Mouse (Mus musculus) embryo, embryonic 9.5 days (tissue): ENCODE measurements around the gene Vwa8.

ENCODE experiments used
- DNase-seq: peaks from one replicate; pipeline ENCODE4 v3.0.0-alpha.2; 2017; ENCODE audit errors: extremely low spot score

Vwa8 gene

DNA sequence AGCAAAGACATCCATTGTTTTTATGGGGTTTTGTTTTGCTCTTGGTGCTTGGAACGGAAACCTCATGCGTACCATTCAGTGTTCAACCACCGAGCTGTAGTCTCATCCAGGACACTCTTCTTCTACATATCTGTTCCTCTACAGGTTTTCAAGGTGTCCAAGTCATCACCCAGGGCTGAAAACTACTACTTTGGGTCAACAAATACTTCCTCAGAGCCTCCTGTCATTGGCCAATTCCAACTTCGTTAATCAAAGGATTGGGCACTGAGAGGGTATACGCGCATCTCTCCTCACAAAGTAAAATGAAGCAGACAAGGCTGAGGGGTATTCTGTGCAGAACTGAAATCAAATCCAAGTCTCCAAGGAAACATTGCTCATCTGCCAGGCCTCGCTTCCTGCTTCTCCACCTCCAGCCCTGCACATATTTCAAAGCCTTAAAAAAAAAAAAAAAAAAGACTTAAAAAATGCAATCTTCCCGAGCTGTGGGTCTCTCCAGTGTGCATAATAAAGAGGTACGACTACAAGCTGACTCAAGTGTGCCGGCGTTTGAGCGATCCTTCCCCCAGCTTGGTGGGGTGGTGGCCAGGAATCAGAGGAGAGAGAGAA, 374.7 kb downstream of the Vwa8 start:
- no peak for DNase-seq

DNA sequence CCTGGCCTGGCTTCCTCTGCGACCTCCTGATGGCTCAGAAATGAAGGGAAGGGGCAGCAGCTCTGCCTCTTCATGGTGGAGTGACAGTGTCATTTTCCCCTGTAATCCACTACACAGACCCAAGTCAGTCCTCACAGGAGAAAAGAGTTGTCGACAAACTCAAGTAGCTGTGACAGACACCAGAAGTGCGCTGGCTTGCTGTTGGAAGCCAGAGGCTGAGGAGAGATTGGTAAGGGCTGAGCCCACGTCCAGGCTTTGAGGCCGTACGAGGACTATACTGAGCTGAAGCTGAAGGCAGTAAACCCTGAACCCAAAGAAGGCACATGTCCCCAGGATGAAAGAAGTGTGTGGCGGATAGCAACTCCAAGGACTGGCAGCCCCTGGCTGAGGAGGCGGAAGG, 376.6 kb downstream of the Vwa8 start:
- no peak for DNase-seq

DNA sequence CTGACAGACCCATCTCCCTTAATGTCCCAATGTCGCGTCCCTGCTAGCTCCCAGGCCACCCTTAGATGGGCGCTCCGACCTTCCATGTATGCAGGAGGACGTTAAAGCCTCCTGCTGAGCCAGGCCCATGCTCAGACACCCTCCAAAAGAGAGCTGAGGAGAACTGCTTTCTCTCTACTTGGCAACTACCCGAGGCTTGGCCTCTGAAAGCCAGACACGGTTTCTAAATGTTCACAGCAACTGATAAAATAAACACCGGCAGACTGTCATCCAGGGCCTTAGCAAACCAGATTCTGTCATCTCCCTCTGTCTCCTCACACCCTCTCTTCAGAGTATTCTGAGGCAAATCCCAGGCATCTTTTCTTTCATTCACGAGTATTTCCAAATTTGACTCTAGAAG, 377.2 kb downstream of the Vwa8 start:
- no peak for DNase-seq

DNA sequence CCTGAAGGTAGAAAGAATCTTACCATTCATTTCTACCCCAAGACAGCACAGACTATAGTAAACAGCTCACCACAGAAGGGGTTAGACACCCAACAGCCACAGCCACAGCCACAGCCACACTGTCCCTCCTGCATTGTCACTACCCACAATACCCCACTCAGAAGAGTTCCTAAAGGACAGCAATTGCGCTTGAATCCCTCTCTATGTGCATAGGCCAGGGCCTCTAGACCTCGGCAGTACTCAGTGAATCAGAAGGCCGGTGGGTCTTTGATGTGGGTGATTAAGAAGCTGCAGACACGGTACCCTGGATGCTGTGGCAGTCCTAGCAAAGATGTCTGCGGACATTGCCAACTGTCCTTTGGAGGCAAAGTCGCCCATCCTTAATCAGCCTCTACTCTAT, 377.9 kb downstream of the Vwa8 start:
- no peak for DNase-seq

DNA sequence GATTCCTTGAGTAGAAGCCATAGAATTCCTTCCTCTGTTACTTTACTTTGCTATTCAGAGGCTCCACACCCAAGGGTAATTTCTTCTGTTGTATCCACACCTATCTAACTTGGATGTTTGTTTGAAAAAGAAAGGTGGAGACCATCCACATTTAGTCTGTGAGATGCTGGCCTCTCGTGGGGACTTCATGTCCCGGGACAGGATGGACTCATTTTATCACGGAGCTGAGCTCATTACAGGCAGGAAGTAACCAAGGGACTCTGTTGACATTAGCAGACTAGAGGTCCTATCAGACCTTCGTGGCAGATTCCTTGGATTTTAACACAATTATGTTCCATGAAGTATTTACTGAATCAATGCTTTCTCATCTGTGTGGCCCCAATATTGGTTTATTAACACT, 379.1 kb downstream of the Vwa8 start:
- DNase-seq: no peak

DNA sequence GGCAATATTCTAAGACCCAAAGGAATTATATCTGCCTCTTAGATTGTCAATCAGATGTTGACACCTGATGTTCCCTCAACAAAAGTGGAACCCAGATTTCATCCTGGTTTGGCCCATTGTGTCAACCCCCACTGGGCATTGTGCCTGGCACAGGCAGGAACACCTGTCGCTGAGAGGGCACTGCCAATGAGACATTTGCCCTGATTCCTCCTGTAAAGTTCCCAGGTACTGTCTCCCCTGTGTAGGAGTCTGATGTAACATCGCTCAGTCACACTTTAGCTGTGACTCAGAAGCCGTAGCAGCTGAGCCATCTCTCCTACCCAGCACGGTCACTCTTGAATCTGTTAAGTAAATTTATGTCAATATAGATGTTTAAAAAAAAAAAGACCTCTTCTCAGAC, 382.8 kb downstream of the Vwa8 start:
- no peak for DNase-seq

DNA sequence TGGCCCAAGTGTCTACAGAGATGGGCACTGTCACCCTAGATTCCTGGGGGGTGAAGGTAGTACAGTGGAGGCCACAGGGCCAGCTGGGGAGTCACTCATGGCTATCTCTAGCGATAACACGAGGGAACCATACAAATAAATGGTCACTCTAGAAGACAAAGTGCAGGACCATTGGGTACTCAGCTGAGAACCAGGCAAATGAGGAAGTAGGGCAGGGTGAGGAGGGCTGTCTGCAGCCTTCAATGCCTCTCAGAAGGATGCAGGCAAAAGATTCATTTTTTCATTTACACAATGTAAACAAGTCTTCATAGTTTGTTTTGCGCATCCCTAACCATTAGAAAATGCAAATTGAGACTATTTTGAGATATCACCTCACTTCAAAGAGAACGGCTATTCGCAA, 384.8 kb downstream of the Vwa8 start:
- DNase-seq: no peak

DNA sequence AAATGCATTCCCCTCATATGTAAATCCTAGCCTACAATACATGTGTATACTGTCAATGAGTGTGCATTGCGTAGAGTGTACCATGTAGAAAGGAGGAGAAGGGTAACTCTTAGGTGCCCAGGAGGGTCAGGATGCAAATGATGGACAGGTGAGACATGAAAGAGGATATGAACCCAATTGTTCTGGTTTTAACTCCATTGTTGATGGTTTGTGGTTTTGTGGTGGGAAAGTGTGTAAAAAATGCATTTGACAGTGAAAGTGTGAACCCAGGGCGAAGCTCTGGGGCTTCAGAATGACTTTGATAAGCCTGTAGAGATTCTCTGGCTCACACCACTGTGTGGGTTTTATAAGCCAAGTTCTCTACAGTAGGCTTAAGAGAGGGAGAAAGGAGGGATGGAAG, 385.7 kb downstream of the Vwa8 start:
- DNase-seq: no peak

DNA sequence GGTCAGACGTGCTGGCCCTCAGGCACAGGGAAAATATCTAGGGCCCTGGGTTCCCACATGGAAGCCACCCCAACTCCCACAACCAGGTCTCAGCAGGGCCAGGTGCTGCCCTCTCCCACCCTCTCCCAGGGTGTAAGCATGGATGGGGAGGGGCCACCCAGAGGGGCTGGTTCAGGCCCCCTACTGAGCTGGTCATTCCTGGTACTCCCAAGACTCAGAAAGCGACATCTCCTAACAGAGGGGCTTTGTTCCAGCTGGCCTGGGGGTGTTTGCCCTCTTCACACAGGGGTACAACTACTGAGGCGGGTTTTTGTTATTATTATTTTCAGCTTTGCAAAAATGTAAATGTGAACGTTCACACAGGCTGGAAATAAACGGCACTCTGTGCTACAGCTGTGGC, 386.3 kb downstream of the Vwa8 start:
- DNase-seq: no peak

DNA sequence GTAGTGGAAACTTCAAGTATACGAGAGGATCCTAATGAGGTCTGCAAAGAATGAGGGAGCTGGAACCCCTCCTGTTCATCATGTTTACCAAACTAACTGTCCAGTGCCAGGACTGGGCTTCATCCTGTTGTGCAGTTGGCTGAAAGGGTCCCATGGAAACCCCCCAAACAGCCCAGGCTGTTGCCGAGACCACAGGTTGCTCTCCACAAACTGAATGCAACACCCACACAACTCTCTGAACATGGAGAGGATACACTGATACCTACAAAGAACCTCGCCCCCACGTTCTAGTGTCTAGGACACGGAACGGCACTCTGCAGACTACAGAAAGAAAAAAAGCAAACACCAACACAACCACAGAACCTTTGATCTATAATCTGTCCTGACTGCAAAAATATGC, 387.4 kb downstream of the Vwa8 start:
- DNase-seq: no peak

DNA sequence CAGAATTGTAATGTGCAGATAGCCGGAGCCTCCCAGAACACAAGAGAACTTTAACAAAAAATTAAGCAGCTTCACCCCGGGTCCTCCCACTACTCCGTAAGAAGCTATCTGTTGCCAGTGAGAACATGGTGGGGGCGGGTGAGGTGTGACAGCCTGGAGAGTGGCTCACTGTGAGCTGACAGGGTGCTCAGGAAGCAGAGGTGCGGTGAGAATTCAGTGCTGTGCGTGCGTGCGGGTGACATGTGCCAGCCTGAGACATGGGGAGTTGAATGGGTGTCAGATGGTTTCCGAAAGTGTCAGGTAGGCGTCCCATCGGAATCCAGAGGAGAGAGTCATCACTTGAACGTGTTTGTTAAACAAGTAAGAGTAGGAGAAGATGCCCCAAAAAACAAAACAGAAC, 390.6 kb downstream of the Vwa8 start:
- no peak for DNase-seq

DNA sequence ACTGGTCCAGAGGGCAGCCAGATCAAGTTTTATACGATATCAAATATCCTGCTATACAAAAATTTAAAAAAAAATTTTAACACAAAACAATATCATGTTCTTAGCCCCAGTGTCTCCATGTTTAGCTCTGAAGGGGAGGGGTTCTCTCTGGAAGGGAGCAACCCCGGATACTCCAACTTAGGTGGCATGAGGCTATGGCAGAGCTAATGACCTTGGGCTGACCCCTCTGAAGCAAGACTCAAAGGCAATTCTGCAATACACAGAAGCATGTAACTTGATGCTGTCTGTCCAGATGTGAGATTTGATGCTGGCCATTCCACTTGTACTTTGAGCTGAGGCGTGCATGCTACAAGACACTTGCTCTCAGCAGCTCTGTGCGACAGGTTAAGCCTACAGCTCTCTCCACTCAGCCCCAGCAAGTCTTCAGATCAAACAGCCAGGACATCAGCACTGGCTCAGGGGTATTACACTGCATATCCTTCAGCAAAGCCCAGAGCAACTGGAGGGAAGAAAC, 392.3 kb downstream of the Vwa8 start:
- DNase-seq: no peak

DNA sequence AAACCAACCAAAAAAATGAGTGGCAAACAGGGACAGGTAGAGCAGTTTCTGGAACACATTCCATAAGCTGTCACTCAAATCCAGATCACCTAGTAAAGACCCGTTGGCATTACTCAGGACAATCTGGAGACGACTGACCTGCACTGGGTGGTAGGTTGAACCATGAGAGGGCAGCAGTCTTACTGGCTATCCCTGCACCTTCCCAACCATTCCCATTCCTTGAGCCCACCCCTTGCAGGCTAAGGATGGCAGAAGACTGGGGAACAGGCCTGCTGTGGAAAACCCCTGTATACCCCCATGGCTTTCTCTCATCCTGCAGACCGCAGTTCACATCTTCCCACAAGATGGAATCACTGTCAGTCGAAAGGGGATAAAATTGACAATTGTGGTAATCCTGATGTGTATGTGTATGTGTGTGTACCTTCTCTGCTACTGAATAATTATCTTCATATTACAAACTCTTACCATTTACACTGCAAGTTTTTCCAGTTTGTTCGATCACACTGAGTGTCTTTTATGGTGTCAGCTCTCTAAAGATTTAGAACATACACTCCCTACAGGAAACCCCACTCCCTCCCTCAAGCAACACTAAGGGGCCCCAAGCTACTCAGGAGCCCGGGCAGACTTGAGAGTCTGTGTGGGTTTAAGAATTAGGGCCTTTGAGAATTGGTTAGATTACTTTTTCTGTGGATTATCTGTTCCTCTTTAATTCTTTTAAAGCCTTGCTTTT, 393.0 kb downstream of the Vwa8 start:
- DNase-seq: no peak

DNA sequence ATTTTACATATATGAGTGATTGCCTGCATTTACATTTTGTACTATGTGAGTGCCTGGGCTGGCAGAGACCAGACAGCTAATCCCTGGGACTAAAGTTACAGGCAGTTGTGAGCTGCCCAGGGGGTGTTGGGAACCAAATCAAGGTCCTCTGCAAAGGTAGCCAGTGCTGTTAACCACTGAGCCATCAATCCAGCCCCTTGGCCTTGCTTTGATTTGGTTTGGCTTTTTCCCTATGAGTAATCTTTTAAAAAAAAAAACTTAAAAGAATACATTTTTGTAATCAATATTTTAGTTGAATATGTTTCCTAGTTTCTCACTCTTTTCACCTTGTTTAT, 393.5 kb downstream of the Vwa8 start:
- DNase-seq: no peak

DNA sequence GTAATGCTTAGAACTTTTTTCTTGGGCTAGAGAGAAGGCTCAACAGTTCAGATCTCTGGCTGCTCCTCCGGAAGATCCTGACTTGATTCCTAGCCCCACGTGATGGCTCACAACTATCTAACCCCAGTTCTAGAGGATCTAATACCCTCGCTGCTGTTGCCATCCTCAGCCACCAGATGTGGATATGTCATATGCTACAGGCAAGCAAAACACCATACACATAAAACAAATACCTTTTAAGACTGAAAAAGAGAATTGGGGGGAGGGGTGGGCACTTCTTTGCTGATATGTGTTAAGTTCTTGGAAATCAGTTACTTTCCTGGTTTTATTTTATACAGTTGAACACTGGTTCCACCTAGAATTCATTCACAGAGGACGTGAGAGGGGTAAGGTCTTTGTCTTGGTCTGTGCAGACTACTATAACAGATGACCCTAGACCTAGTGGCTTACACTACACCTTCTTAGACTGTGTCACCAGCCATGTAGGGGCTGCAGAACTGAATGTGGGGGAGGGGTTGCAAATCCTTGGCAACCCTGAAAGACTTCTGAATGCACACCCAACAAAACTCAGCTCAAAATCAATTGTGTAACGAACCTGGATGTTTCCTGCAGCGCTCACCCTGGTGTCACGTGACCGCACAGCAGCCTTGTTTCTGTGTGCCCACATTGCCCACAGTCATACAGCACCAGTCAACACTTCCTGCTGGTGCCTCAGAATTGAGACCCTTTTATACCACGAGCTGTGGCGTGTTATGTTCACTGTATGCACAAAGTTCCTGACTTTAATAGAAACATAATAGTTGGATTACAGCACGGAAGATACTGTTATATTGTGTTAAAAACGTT, 394.4 kb downstream of the Vwa8 start:
- DNase-seq: no peak

DNA sequence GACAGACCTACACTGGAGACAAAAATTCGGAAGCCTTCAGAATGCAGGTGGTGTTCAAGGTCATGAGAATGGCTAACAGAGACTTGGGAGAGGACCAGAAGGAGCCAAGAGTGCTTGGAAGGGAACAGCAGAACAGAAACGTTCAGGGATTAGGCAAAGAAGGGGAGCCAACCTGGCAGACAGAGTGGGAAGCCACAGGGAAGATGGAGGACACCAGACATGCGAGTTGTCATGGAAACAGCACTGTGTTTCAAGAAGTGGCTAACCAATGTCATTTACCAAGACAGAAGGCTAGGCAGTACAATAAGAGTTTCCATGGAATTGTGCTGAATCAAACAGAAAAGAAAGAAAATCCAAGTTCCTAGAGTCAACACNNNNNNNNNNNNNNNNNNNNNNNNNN, 395.7 kb downstream of the Vwa8 start:
- no peak for DNase-seq

DNA sequence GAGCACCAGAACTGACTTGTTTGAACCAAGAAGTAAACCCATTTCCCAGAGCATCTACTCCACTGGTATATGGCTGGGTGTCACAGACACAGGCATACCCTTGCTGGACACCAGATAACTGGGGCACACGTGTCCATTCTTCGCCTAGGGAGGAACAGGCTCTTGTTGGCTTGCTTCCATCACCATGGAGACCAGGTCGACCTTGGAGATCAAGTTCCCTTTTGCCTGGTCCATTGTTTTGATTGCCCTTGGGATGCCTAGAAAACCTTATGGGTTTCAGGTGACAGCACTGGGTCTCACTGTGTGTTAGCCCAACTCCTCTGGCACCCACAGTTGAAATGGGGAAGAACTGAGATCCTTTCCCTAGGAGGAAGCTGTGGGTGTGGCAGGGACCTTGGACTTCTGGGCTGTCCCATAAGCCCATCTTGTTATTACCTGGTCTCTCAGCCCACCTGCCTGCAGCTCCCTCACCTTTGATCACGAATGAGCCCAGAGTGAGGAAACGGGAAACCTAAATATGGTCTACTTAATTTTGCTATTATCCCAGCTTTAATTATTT, 403.0 kb downstream of the Vwa8 start:
- DNase-seq: no peak
